Mouse (Mus musculus): ENCODE measurements at regions not wholly inside any gene's neighbourhood (a gene's known extent, or its start where the extent isn't known, plus 50 kb on each side); places are given as distances from the start of the nearest gene placed in this dataset.

- no peak for DNase-seq (ENCODE audit: extremely low spot score)
Observed at GRCm38 (mm10) chr3:104343096-104343495, 122.9 kb upstream of the Magi3 start.

GRCm38 (mm10) chr3:104342220-104342619 is 122.0 kb upstream of the Magi3 start:
- DNase-seq (ENCODE audit: extremely low spot score), result no peak

GRCm38 (mm10) chr3:104340331-104340730 is 120.2 kb upstream of the Magi3 start:
- no peak for DNase-seq (ENCODE audit: extremely low spot score)

- DNase-seq (ENCODE audit: extremely low spot score), result no peak
Observed at GRCm38 (mm10) chr3:104336867-104337266, 116.7 kb upstream of the Magi3 start.

- DNase-seq (ENCODE audit: extremely low spot score), result no peak
Observed at GRCm38 (mm10) chr3:104336308-104336707, 116.1 kb upstream of the Magi3 start.

GRCm38 (mm10) chr3:104334760-104335159 is 114.6 kb upstream of the Magi3 start:
- DNase-seq (ENCODE audit: extremely low spot score), result no peak

GRCm38 (mm10) chr3:104333345-104333744 is 113.2 kb upstream of the Magi3 start:
- DNase-seq (ENCODE audit: extremely low spot score), result no peak

GRCm38 (mm10) chr3:104330646-104331045 is 110.5 kb upstream of the Magi3 start:
- no peak for DNase-seq (ENCODE audit: extremely low spot score)

- DNase-seq (ENCODE audit: extremely low spot score), result no peak
Observed at GRCm38 (mm10) chr3:104327829-104328228, 107.7 kb upstream of the Magi3 start.

GRCm38 (mm10) chr3:104327034-104327729 is 107.0 kb upstream of the Magi3 start:
- no peak for DNase-seq (ENCODE audit: extremely low spot score)

GRCm38 (mm10) chr3:104322591-104322990 is 102.4 kb upstream of the Magi3 start:
- DNase-seq (ENCODE audit: extremely low spot score), result no peak

GRCm38 (mm10) chr3:104320404-104320803 is 100.2 kb upstream of the Magi3 start:
- DNase-seq (ENCODE audit: extremely low spot score), result no peak

- no peak for DNase-seq (ENCODE audit: extremely low spot score)
Observed at GRCm38 (mm10) chr3:104319377-104319776, 99.2 kb upstream of the Magi3 start.

GRCm38 (mm10) chr3:104318911-104319310 is 98.7 kb upstream of the Magi3 start:
- no peak for DNase-seq (ENCODE audit: extremely low spot score)

- DNase-seq (ENCODE audit: extremely low spot score), result no peak
Observed at GRCm38 (mm10) chr3:104317528-104317927, 97.4 kb upstream of the Magi3 start.

- no peak for DNase-seq (ENCODE audit: extremely low spot score)
Observed at GRCm38 (mm10) chr3:104313063-104313462, 92.9 kb upstream of the Magi3 start.

GRCm38 (mm10) chr3:104306961-104307360 is 86.8 kb upstream of the Magi3 start:
- no peak for DNase-seq (ENCODE audit: extremely low spot score)

- DNase-seq (ENCODE audit: extremely low spot score), result peak; percentile 25
Observed at GRCm38 (mm10) chr3:104305904-104306563, 85.9 kb upstream of the Magi3 start.

GRCm38 (mm10) chr3:104303577-104303976 is 83.4 kb upstream of the Magi3 start:
- no peak for DNase-seq (ENCODE audit: extremely low spot score)

- no peak for DNase-seq (ENCODE audit: extremely low spot score)
Observed at GRCm38 (mm10) chr3:104300201-104300600, 80.0 kb upstream of the Magi3 start.

- DNase-seq (ENCODE audit: extremely low spot score), result no peak
Observed at GRCm38 (mm10) chr3:104298878-104299277, 78.7 kb upstream of the Magi3 start.

- no peak for DNase-seq (ENCODE audit: extremely low spot score)
Observed at GRCm38 (mm10) chr3:104298409-104298808, 78.2 kb upstream of the Magi3 start.

GRCm38 (mm10) chr3:104297112-104297511 is 76.9 kb upstream of the Magi3 start:
- DNase-seq (ENCODE audit: extremely low spot score), result no peak
